Mouse (Mus musculus): Measurements from ENCODE around the gene Htr2a. TPM values are rescaled to one million over a fixed set of nuclear protein-coding genes. Genes with fewer than 3 reads are reported as not detected.

Htr2a gene
- under 1 TPM; 0.75 to 0.78 TPM for total RNA-seq (2021)

GRCm38 (mm10) chr14:74640819-74641381 lies at the start of gene Htr2a:
Gene Htr2a, plus strand, starts transcription at chr14:74640840.
- DNase-seq (ENCODE audit: low spot score) = no peak
- intact Hi-C loops (cut with DNase I) = loop anchor here (5.0 kb wide), 1 partner anchor 864 kb away; no protein-coding TSS in a partner anchor

- DNase-seq (ENCODE audit: low spot score) = no peak
- intact Hi-C loops (cut with DNase I) = loop anchor here (5.0 kb wide), 2 partner anchors 44 to 824 kb away; no protein-coding TSS in a partner anchor
Observed at GRCm38 (mm10) chr14:74601333-74602087, 39.1 kb upstream of the Htr2a start.

GRCm38 (mm10) chr14:74602543-74602942 lies 38.1 kb upstream of the Htr2a start:
- DNase-seq (ENCODE audit: low spot score) = no peak
- intact Hi-C loops (cut with DNase I) = loop anchor here (5.0 kb wide), 2 partner anchors 45 to 825 kb away; no protein-coding TSS in a partner anchor

- no peak for DNase-seq (ENCODE audit: low spot score)
- intact Hi-C loops (cut with DNase I) = loop anchor here (5.0 kb wide), 2 partner anchors 46 to 826 kb away; no protein-coding TSS in a partner anchor
Observed at GRCm38 (mm10) chr14:74603131-74603766, 37.4 kb upstream of the Htr2a start.

- intact Hi-C loops (cut with DNase I) = no loop called here
- DNase-seq (ENCODE audit: low spot score) = no peak
Observed at GRCm38 (mm10) chr14:74611326-74611725, 29.3 kb upstream of the Htr2a start.

GRCm38 (mm10) chr14:74618858-74619257 lies 21.8 kb upstream of the Htr2a start:
- intact Hi-C loops (cut with DNase I) = no loop called here
- DNase-seq (ENCODE audit: low spot score) = no peak

GRCm38 (mm10) chr14:74638071-74638470 lies 2.6 kb upstream of the Htr2a start:
- intact Hi-C loops (cut with DNase I) = no loop called here
- DNase-seq (ENCODE audit: low spot score) = no peak

- intact Hi-C loops (cut with DNase I) = loop anchor here (5.0 kb wide), 1 partner anchor 864 kb away; no protein-coding TSS in a partner anchor
- DNase-seq (ENCODE audit: low spot score) = no peak
Observed at GRCm38 (mm10) chr14:74641668-74642230, 1.1 kb downstream of the Htr2a start.

GRCm38 (mm10) chr14:74643296-74643695 lies 2.7 kb downstream of the Htr2a start:
- DNase-seq (ENCODE audit: low spot score) = peak; percentile 28
- intact Hi-C loops (cut with DNase I) = loop anchor here (5.0 kb wide), 1 partner anchor 866 kb away; no protein-coding TSS in a partner anchor

GRCm38 (mm10) chr14:74646107-74646793 lies 5.6 kb downstream of the Htr2a start:
- intact Hi-C loops (cut with DNase I) = loop anchor here (5.0 kb wide), 1 partner anchor 61 kb away; no protein-coding TSS in a partner anchor
- no peak for DNase-seq (ENCODE audit: low spot score)

- intact Hi-C loops (cut with DNase I) = no loop called here
- DNase-seq (ENCODE audit: low spot score) = no peak
Observed at GRCm38 (mm10) chr14:74650001-74650400, 9.4 kb downstream of the Htr2a start.

GRCm38 (mm10) chr14:74651678-74652077 lies 11.0 kb downstream of the Htr2a start:
- intact Hi-C loops (cut with DNase I) = no loop called here
- no peak for DNase-seq (ENCODE audit: low spot score)

GRCm38 (mm10) chr14:74657227-74657626 lies 16.6 kb downstream of the Htr2a start:
- intact Hi-C loops (cut with DNase I) = no loop called here
- no peak for DNase-seq (ENCODE audit: low spot score)

GRCm38 (mm10) chr14:74659411-74659841 lies 18.8 kb downstream of the Htr2a start:
- DNase-seq (ENCODE audit: low spot score) = no peak
- intact Hi-C loops (cut with DNase I) = no loop called here

- intact Hi-C loops (cut with DNase I) = no loop called here
- no peak for DNase-seq (ENCODE audit: low spot score)
Observed at GRCm38 (mm10) chr14:74672137-74673019, 31.7 kb downstream of the Htr2a start.

- intact Hi-C loops (cut with DNase I) = no loop called here
- no peak for DNase-seq (ENCODE audit: low spot score)
Observed at GRCm38 (mm10) chr14:74673020-74673350, 32.3 kb downstream of the Htr2a start.

GRCm38 (mm10) chr14:74673584-74673983 lies 32.9 kb downstream of the Htr2a start:
- DNase-seq (ENCODE audit: low spot score) = no peak
- intact Hi-C loops (cut with DNase I) = no loop called here

- DNase-seq (ENCODE audit: low spot score) = no peak
- intact Hi-C loops (cut with DNase I) = no loop called here
Observed at GRCm38 (mm10) chr14:74679841-74680240, 39.2 kb downstream of the Htr2a start.

Measured in heart, postnatal 25 days (tissue).